Mouse (Mus musculus): ENCODE measurements around the gene Lsm14b. TPM values are rescaled to one million over a fixed set of nuclear protein-coding genes. Genes with fewer than 3 reads are reported as not detected.

Lsm14b gene
- 33.3 to 41.8 TPM (median 40.5 TPM) in 4 replicates for total RNA-seq (2023)

DNA sequence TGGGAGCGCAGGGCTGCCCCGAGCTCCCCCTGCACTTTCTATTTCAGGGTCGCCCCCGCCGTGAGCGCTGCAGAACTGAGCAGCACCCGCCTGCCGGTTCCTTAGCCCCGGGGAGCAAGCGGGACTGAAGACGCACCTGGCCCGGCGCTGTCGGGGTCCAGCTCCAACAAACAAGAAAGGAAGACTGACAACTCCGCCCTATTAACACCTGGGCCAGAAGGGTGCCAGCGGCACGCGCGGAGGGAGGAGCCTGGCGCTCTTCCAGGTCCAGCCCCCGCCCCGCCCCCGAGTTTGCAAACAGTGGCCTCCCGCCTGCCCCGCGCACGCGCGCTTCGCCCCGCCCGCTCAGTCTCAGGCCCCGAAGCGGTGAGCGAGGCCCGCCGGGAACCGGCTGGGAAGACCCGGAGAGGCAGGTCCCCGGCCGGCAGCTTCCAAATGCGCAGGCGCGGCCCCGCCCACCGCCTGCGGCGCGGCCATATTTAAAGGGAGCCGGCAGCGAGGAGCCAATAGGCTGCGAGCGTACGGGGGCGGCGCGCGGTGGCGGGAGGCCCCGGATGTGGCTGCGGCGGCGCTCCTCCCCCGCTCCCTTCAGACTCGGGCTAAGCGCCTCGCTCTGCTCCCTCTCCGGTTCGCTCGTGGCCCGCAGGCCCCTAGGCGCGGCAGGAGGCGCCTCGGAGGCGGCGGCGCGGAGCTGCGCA is at the start of gene Lsm14b:
Lsm14b (plus strand) TSS at position 587 of the 698 bp plus-strand sequence.

DNA sequence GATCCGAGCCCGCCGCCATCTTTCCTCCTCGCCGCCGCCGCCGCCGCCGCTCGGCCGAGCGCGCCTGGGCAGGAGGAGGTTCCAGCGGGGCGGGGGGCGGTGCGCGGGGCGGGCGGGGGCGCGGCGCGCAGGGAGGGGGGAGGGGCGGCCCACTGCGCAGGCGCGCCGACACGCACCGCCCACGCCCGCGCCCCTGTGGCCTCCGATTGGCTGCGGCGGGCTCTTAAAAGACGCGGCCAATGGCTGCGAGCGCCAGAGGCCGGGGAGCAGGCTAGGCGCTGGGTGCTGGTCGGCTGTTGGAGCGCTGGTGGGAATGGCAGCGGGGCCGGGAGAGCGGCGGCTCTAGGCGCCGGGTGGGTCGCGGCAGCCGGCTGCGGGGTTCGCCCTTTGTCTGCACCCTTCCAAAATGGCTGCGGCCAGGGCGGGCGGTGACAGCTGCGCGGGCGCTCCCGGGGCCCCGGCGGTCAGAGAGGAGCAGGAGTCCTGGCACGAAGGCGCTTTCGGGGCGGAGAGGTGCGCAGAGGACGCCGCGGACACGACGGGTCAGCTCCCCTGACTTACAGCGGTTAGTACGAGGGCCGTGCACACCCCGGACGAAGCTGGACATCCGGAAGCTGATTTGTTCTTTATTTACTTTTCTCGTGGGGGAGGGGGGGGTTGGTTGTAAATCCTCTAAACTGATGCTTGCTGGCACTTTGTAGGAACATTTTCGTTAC is 48.0 kb upstream of the Lsm14b start, which contains the start of gene Taf4:
Taf4 (minus strand) TSS at position 19 of the 716 bp plus-strand sequence.

DNA sequence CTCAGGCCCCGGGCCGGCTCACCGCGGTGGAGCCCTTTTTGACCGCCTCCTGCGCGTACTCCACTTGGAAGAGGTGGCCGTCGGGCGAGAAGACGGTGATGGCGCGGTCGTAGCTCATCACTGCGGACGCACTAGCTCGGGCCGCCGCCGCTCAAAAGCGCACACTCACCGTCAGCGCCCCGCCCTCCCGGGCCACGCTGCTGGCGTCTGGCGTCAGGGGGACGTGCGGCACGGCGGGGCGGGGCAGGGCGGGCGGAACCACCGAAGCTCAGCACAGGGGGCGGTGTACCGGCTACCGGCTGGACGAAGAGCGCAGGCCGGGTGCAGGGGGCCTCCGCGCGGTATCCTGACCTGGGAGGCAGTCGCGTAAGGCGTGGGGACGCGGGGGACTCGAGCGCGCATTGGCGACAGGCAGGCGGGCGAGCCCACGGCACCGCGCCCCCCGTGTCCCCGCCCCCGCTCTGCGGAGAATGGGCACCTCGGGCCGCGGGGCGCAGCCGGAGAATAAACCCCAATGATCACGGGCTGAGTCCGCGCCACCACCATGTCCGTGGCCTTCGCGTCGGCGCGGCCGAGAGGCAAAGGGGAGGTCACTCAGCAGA is 17.6 kb downstream of the Lsm14b start, which contains the start of the genes Psma7 and Ss18l1:
Psma7 (minus strand) TSS at position 178 of the 602 bp plus-strand sequence.
Ss18l1 (plus strand) TSS at position 254 of the 602 bp plus-strand sequence.

DNA sequence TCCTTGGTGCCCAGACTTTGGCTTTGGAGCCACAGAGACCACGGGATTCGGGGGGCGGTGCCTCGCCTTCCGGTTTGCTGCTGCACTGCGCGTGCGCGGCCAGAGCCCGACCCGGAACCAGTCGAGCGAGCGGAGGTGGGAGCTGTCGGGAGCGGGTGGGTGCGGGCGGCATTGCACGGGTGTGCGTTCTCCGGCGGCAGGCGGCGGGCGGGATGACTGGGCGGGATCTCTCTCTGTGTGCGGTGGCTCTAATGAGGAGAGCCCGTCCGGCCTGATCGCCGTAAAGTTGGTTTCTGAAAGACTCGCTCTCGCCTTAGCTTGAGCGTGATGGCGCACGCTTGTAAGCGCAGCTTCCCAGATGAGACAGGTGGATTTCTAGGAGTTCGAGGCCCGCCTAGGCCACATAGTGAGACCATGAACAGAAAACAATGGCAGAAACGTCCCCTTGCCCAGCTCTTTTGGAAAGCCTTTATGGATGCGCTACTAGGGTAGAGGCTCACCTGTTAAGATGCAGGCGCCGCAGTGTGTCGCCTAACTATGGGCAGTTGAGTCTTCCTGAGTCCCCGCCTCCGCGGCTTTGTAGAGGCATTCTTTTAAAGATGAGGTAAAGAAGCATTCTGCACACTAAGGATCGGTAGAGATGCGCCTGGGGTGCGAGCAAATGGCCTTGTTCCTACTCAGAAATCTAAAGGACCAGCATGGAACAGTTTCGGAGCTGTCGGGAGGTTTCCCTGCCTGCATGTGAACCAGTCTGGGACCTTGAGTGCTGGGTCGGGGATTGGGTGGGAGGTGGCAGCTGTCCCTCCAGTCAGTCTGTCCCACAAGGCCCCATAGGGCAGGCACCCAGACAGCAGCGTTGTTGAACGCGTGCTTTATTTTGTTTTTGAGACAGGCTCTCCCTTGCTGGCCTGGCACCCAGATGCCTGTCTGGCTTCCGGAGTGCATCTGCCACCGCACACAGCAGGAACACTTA is 46.0 kb downstream of the Lsm14b start, which contains the start of gene Mtg2:
Mtg2 (plus strand) TSS at position 108 of the 973 bp plus-strand sequence.

Other genes with a start within 250 kb of the Lsm14b start
- gene Taf4, start 48.3 kb upstream of the Lsm14b start, total RNA-seq (2023) = 38.2 to 44.6 TPM (median 39.9 TPM) in 4 replicates
- gene Psma7, start 17.4 kb downstream of the Lsm14b start, total RNA-seq (2023) = 122 to 141 TPM (median 130 TPM) in 4 replicates
- gene Ss18l1, start 17.5 kb downstream of the Lsm14b start, total RNA-seq (2023) = 6.1 to 9.2 TPM (median 7.2 TPM) in 4 replicates
- gene Mtg2, start 45.6 kb downstream of the Lsm14b start, total RNA-seq (2023) = 15.7 to 18.8 TPM (median 18.5 TPM) in 4 replicates
- gene Hrh3, start 79.5 kb downstream of the Lsm14b start, total RNA-seq (2023) = not detected in 4 replicates
- 35.1 to 41.3 TPM (median 37.1 TPM) in 4 replicates for gene Osbpl2, start 94.3 kb downstream of the Lsm14b start, total RNA-seq (2023)
- 96.6 to 111 TPM (median 104 TPM) in 4 replicates for gene Adrm1, start 146.5 kb downstream of the Lsm14b start, total RNA-seq (2023)
- gene Lama5, start 200.9 kb downstream of the Lsm14b start, total RNA-seq (2023) = 0.06 TPM in 1 of 4 replicates, not detected in the others
- gene Rps21, start 232.4 kb downstream of the Lsm14b start, total RNA-seq (2023) = 1,837 to 2,093 TPM (median 2,023 TPM) in 4 replicates
- 66.2 to 79.5 TPM (median 71.5 TPM) in 4 replicates for gene Cables2, start 248.5 kb downstream of the Lsm14b start, total RNA-seq (2023)